Mouse (Mus musculus) spleen, postnatal 14 days (tissue): ENCODE results near the gene Ifit1bl2.
"Not testable (repeated sequence)": the region's sequence is repeated elsewhere in the genome, so short reads cannot be mapped to it uniquely, and the experiment has no call there.

Source experiments
- DNase-seq, 2 experiments: peaks; one replicate each; pipeline ENCODE4 v3.0.0; 2021 to 2022; ENCODE audit warnings: low spot score in 2 of 2

Ifit1bl2 gene

DNA sequence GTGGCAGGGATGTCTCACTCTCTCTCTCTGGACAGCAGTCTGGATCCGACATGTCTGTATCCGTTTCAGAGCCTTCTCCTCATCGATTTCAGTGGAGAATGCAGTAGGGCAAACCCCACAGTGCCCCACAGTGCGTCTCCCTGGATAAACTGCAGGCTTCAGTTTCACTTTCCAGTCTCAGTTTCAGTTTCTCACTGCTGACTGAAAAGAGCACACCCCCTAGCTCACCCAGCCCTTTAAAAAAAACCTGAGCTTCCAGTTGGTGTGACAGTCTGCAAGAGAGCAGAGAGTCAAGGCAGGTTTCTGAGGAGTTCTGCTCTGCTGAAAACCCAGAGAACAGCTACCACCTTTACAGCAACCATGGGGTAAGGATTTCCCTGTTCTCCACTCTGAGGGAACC lies at the start of gene Ifit1bl2, which contains the start of gene Ifit1:
Gene Ifit1bl2, minus strand, starts transcription at position 121 of the 400 bp plus-strand sequence.
Gene Ifit1, plus strand, starts transcription at position 249 of the 400 bp plus-strand sequence.
- no peak for DNase-seq

GRCm38 (mm10) chr19:34685530-34685929 lies 45.0 kb upstream of the Ifit1bl2 start:
- DNase-seq, result no peak

GRCm38 (mm10) chr19:34684857-34685256 lies 44.3 kb upstream of the Ifit1bl2 start:
- DNase-seq, result peak in 1 of 2 experiments; percentile 12

GRCm38 (mm10) chr19:34678428-34678827 lies 37.9 kb upstream of the Ifit1bl2 start:
- DNase-seq, result no peak

DNA sequence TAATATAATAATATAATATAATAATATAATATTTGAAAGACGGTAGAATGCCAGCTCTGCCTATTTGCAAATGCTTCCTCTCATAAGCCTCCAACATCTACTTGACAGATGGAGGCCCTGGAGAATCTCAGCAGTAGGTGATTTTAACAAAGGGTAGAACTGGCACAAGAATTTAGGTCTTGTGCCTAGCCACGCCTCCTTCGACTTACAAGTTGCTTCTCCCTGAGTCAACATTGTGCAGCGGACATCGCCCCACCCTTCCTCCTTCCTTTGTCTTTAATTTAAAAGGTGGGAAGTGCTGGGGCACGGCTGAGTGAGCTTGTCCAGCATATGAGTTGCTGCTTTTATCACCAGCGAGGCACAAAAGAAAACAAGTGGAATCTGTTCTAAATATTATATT lies 32.9 kb upstream of the Ifit1bl2 start:
- no peak for DNase-seq

- DNase-seq, result peak in 1 of 2 experiments; percentile 58
Observed at GRCm38 (mm10) chr19:34666127-34666526, 25.6 kb upstream of the Ifit1bl2 start.

DNA sequence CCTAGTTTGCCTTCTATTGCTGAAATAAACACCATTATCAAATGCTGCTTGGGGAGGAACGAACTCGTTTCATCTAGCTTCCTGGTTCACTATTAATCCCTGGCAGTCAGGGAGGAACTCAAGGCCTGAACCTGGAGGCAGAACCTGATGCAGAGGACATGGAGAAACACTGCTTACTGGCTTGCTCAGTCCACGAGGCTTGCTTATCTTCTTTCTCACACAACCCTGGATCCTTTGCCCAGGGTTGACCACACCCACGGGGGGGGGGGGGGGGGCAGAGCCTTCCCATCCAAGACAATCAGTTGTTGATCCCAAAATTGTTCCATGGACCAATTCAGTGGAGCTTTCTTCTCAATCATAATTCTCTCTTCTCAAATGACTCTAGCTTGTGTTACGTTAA lies 22.2 kb upstream of the Ifit1bl2 start:
- DNase-seq, result no peak

DNA sequence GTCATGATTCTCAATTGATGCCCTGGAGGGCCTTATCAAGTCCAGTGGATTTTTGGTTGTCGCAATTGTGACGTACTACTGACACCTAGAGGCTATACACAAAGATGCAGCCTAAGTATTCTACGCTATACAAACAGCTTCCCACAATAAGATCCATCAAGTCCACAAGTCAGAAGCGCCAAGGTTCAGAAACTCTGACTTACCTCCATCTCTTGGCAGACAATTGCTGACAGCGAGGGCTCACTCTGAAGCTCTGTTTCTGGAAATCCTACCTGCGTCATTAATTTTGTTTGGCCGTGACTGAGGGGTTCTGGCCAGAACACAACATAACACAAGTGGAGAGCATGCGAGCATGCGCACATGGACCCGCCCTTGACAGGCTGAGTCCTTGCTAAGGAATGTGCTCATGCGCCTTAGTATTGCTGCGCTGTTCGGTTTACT lies 21.5 kb upstream of the Ifit1bl2 start:
- no peak for DNase-seq

- no peak for DNase-seq
Observed at GRCm38 (mm10) chr19:34656511-34657298, 16.2 kb upstream of the Ifit1bl2 start.

GRCm38 (mm10) chr19:34655227-34655805 lies 14.8 kb upstream of the Ifit1bl2 start:
- DNase-seq, result no peak

GRCm38 (mm10) chr19:34650997-34651396 lies 10.5 kb upstream of the Ifit1bl2 start:
- DNase-seq, result no peak

- DNase-seq, result no peak
Observed at GRCm38 (mm10) chr19:34650276-34650675, 9.7 kb upstream of the Ifit1bl2 start.

- DNase-seq, result not testable (repeated sequence)
Observed at GRCm38 (mm10) chr19:34647630-34648029, 7.1 kb upstream of the Ifit1bl2 start.

GRCm38 (mm10) chr19:34642616-34643015 lies 2.1 kb upstream of the Ifit1bl2 start:
- DNase-seq, result no peak

DNA sequence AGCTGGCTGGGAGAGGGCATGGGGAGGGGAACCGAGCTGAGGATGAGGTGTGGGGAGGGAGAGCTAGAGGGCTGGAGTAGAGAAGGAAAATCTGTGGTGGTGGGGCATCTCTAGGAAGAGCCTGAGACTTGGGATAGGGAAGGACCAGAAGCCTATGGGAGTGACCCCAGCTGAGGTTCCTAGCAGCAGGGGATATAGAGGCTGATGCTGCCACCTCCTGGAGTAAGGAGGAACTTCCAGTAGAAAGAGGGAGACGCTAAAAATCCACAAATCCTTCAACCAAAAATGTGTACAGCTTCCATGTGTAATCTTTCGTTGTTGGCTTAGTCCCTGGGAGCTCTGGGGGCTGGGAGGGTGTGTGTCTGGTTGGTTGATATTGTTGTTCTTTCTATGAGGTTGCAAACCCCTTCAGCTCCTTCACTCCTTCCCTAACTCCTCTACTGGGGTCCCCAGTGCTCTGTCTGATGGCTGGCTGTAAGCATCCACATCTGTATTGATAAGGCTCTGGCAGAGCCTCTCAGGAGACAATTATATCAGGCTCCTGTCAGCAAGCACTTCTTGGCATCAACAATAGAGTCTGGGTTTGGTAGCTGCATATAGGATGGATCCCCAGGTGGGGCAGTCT lies 3.5 kb downstream of the Ifit1bl2 start:
- peak in 1 of 2 experiments; percentile 55 for DNase-seq

- no peak for DNase-seq
Observed at GRCm38 (mm10) chr19:34633484-34633883, 7.1 kb downstream of the Ifit1bl2 start.

- DNase-seq, result no peak
Observed at GRCm38 (mm10) chr19:34631487-34631886, 9.1 kb downstream of the Ifit1bl2 start.

DNA sequence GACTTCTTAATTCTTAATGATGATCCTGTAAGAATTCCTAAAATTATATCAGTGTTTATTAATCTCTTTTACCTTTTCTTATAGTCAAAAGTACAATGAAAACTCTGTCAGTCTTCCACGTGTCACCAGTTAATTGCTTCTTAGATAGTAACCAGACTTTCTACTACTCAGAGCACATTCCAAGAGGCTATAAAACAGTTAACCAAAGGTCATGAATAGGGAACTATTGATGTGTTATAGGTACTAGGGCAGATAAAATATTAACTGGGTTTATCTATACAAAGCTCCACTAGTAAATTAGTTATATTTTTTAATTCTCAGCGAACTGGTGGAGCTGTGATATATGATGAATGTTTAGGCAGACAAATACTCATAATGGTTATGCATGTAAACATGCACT lies 13.0 kb downstream of the Ifit1bl2 start:
- no peak for DNase-seq

DNA sequence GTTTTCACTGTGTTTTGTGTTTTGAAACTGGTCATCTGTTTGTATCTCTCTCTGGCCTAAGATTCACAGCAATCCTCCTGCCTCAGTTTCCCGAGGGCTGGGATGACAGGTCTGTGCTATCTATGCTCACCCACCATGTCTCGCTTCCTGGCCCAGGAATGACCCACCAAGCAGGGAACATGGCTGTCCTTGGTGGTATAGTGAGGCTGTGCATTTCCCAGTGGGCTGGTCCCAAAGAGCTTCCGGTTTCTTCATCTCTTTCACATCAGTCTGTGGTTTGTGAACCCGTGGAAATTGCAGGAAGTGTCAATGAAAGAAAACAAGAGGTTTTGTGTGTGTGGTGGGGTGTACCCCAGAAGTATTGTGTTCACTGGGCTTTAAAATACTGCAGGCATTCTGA lies 15.9 kb downstream of the Ifit1bl2 start:
- no peak for DNase-seq

- no peak for DNase-seq
Observed at GRCm38 (mm10) chr19:34623781-34624180, 16.8 kb downstream of the Ifit1bl2 start.

GRCm38 (mm10) chr19:34620871-34621270 lies 19.7 kb downstream of the Ifit1bl2 start:
- no peak for DNase-seq

DNA sequence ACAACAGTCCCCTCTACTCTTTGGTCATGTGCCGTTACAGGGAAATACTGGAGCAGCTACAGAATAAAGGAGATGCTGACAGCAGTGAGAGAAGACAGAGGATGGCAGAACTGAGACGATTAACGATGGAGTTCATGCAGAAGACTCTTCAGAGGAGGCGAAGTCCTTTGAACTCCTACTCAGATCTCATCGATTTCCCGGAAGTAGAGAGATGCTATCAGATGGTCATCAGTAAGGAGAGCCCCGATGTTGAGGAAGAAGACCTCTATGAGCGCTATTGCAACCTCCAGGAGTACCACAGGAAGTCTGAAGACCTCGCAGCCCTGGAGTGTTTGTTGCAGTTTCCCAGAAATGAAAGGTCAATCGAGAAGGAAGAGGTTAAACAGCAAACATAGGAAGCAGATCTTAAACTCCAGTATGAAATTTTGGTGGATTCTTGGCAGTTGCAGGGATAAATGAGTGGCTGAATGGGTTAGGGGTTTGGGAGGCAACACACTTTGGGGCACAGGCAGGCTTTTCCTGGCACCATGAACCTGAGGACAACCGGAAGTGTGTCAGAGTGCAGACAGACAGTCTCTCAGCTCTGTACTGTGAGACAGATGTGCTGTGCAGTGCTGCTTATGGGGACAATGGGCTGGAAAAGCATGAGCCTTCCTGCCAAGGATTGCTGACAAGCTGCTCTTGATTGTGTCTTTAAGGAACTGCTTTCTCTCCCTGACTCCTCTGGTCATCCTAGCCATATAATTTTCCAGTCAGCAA lies 28.1 kb downstream of the Ifit1bl2 start:
- not testable (repeated sequence) for DNase-seq
